Mouse (Mus musculus): ENCODE measurements at regions not wholly inside any gene's neighbourhood (a gene's known extent, or its start where the extent isn't known, plus 50 kb on each side); places are given as distances from the start of the nearest gene placed in this dataset.

- no peak for TF ChIP-seq CTCF (IDR thresholded peaks at IDR 0.05; ENCODE audit: low read depth, low read length)
- no peak for TF ChIP-seq TAL1 (conservative IDR thresholded peaks at IDR 0.05; ENCODE audit: low read depth, low read length)
- TF ChIP-seq POLR2AphosphoS5 (IDR thresholded peaks at IDR 0.05; ENCODE audit: insufficient replicate concordance, low read depth, low read length) = no peak
- no peak for TF ChIP-seq GATA1 (IDR thresholded peaks at IDR 0.05; ENCODE audit: borderline replicate concordance, low read length)
- no peak for TF ChIP-seq GATA2 (IDR thresholded peaks at IDR 0.05; ENCODE audit: borderline replicate concordance, low read depth, low read length)
- no peak for ATAC-seq (ENCODE audit: extremely low read depth, insufficient number of reproducible peaks, low FRiP score, poor library complexity, severe bottlenecking)
- DNase-seq (ENCODE audit: low spot score) = no peak
- Histone ChIP-seq H3K27me3 (ENCODE audit: insufficient read depth, low read length) (no peaks in the 10 kb centered on the region), H3K4me3 (ENCODE audit: low read depth, low read length) (no peak overlapping the region), H3K36me3 (replicated peaks) (no peaks in the 10 kb centered on the region), H3K4me1 (ENCODE audit: insufficient read depth, low read depth, low read length) (no peaks in the 10 kb centered on the region), H3K9me3 (replicated peaks) (peaks cover 20% of the 10 kb centered on the region; the same call in 1 of the 2 replicates)
Measured at GRCm38 (mm10) chr3:149274987-149275386, 284.6 kb upstream of the Adgrl2 start.

- Histone ChIP-seq H3K27me3 (ENCODE audit: insufficient read depth, low read length) (no peaks in the 10 kb centered on the region), H3K36me3 (replicated peaks) (no peaks in the 10 kb centered on the region), H3K4me1 (ENCODE audit: insufficient read depth, low read depth, low read length) (no peaks in the 10 kb centered on the region), H3K4me3 (ENCODE audit: low read depth, low read length) (no peak overlapping the region), H3K9me3 (replicated peaks) (peaks cover 26% of the 10 kb centered on the region; the same call in 1 of the 2 replicates)
- TF ChIP-seq GATA2 (IDR thresholded peaks at IDR 0.05; ENCODE audit: borderline replicate concordance, low read depth, low read length) = no peak
- no peak for TF ChIP-seq POLR2AphosphoS5 (IDR thresholded peaks at IDR 0.05; ENCODE audit: insufficient replicate concordance, low read depth, low read length)
- TF ChIP-seq GATA1 (IDR thresholded peaks at IDR 0.05; ENCODE audit: borderline replicate concordance, low read length) = no peak
- no peak for TF ChIP-seq CTCF (IDR thresholded peaks at IDR 0.05; ENCODE audit: low read depth, low read length)
- no peak for TF ChIP-seq TAL1 (conservative IDR thresholded peaks at IDR 0.05; ENCODE audit: low read depth, low read length)
- ATAC-seq (ENCODE audit: extremely low read depth, insufficient number of reproducible peaks, low FRiP score, poor library complexity, severe bottlenecking) (no peak), DNase-seq (ENCODE audit: low spot score) (no peak)
Measured at GRCm38 (mm10) chr3:149273993-149274692, 283.8 kb upstream of the Adgrl2 start.

- TF ChIP-seq TAL1 (conservative IDR thresholded peaks at IDR 0.05; ENCODE audit: low read depth, low read length) (no peak), POLR2AphosphoS5 (IDR thresholded peaks at IDR 0.05; ENCODE audit: insufficient replicate concordance, low read depth, low read length) (no peak), CTCF (IDR thresholded peaks at IDR 0.05; ENCODE audit: low read depth, low read length) (no peak), GATA2 (IDR thresholded peaks at IDR 0.05; ENCODE audit: borderline replicate concordance, low read depth, low read length) (no peak), GATA1 (IDR thresholded peaks at IDR 0.05; ENCODE audit: borderline replicate concordance, low read length) (no peak)
- H3K36me3 ChIP-seq (replicated peaks) = no peaks in the 10 kb centered on the region
- DNase-seq (ENCODE audit: low spot score) (no peak), ATAC-seq (ENCODE audit: extremely low read depth, insufficient number of reproducible peaks, low FRiP score, poor library complexity, severe bottlenecking) (no peak)
- H3K9me3 ChIP-seq (replicated peaks) = peaks cover 24% of the 10 kb centered on the region
- H3K4me1 ChIP-seq (ENCODE audit: insufficient read depth, low read depth, low read length) = no peaks in the 10 kb centered on the region
- H3K4me3 ChIP-seq (ENCODE audit: low read depth, low read length) = no peak overlapping the region
- H3K27me3 ChIP-seq (ENCODE audit: insufficient read depth, low read length) = no peaks in the 10 kb centered on the region
Measured at GRCm38 (mm10) chr3:149270459-149270858, 280.1 kb upstream of the Adgrl2 start.

GRCm38 (mm10) chr3:149262332-149262970 is 272.1 kb upstream of the Adgrl2 start:
- no peak overlapping the region for H3K4me3 ChIP-seq (ENCODE audit: low read depth, low read length)
- no peak for DNase-seq (ENCODE audit: low spot score)
- no peaks in the 10 kb centered on the region for H3K27me3 ChIP-seq (ENCODE audit: insufficient read depth, low read length)
- TF ChIP-seq POLR2AphosphoS5 (IDR thresholded peaks at IDR 0.05; ENCODE audit: insufficient replicate concordance, low read depth, low read length) (no peak), CTCF (IDR thresholded peaks at IDR 0.05; ENCODE audit: low read depth, low read length) (no peak), GATA1 (IDR thresholded peaks at IDR 0.05; ENCODE audit: borderline replicate concordance, low read length) (no peak), GATA2 (IDR thresholded peaks at IDR 0.05; ENCODE audit: borderline replicate concordance, low read depth, low read length) (no peak)
- H3K9me3 ChIP-seq (replicated peaks) = peaks cover 19% of the 10 kb centered on the region
- H3K36me3 ChIP-seq (replicated peaks) = no peaks in the 10 kb centered on the region
- ATAC-seq (ENCODE audit: extremely low read depth, insufficient number of reproducible peaks, low FRiP score, poor library complexity, severe bottlenecking) = no peak
- H3K4me1 ChIP-seq (ENCODE audit: insufficient read depth, low read depth, low read length) = no peaks in the 10 kb centered on the region

- H3K27me3 ChIP-seq (ENCODE audit: insufficient read depth, low read length) = no peaks in the 10 kb centered on the region
- peaks cover 14% of the 10 kb centered on the region; the same call in 1 of the 2 replicates for H3K9me3 ChIP-seq (replicated peaks)
- no peak for TF ChIP-seq CTCF (IDR thresholded peaks at IDR 0.05; ENCODE audit: low read depth, low read length)
- no peak for TF ChIP-seq GATA2 (IDR thresholded peaks at IDR 0.05; ENCODE audit: borderline replicate concordance, low read depth, low read length)
- TF ChIP-seq TAL1 (conservative IDR thresholded peaks at IDR 0.05; ENCODE audit: low read depth, low read length) = no peak
- TF ChIP-seq POLR2AphosphoS5 (IDR thresholded peaks at IDR 0.05; ENCODE audit: insufficient replicate concordance, low read depth, low read length) = no peak
- TF ChIP-seq GATA1 (IDR thresholded peaks at IDR 0.05; ENCODE audit: borderline replicate concordance, low read length) = no peak
- H3K36me3 ChIP-seq (replicated peaks) = no peaks in the 10 kb centered on the region
- H3K4me1 ChIP-seq (ENCODE audit: insufficient read depth, low read depth, low read length) = no peaks in the 10 kb centered on the region
- ATAC-seq (ENCODE audit: extremely low read depth, insufficient number of reproducible peaks, low FRiP score, poor library complexity, severe bottlenecking) = no peak
- H3K4me3 ChIP-seq (ENCODE audit: low read depth, low read length) = no peak overlapping the region
- DNase-seq (ENCODE audit: low spot score) = no peak
Measured at GRCm38 (mm10) chr3:149261764-149262163, 271.4 kb upstream of the Adgrl2 start.

- Histone ChIP-seq H3K4me3 (ENCODE audit: low read depth, low read length) (no peak overlapping the region), H3K4me1 (ENCODE audit: insufficient read depth, low read depth, low read length) (no peaks in the 10 kb centered on the region), H3K36me3 (replicated peaks) (no peaks in the 10 kb centered on the region), H3K9me3 (replicated peaks) (peaks cover 26% of the 10 kb centered on the region), H3K27me3 (ENCODE audit: insufficient read depth, low read length) (no peaks in the 10 kb centered on the region)
- TF ChIP-seq GATA2 (IDR thresholded peaks at IDR 0.05; ENCODE audit: borderline replicate concordance, low read depth, low read length) (no peak), TAL1 (conservative IDR thresholded peaks at IDR 0.05; ENCODE audit: low read depth, low read length) (no peak), POLR2AphosphoS5 (IDR thresholded peaks at IDR 0.05; ENCODE audit: insufficient replicate concordance, low read depth, low read length) (no peak), GATA1 (IDR thresholded peaks at IDR 0.05; ENCODE audit: borderline replicate concordance, low read length) (no peak), CTCF (IDR thresholded peaks at IDR 0.05; ENCODE audit: low read depth, low read length) (no peak)
- DNase-seq (ENCODE audit: low spot score) (no peak), ATAC-seq (ENCODE audit: extremely low read depth, insufficient number of reproducible peaks, low FRiP score, poor library complexity, severe bottlenecking) (no peak)
Measured at GRCm38 (mm10) chr3:149258826-149259225, 268.5 kb upstream of the Adgrl2 start.
